Mouse (Mus musculus) embryonic facial prominence, embryonic 11.5 days (tissue): ENCODE data around the gene Ssxb2. TPM values are rescaled to one million over a fixed set of nuclear protein-coding genes. Genes with fewer than 3 reads are reported as not detected.
"Not testable (repeated sequence)": the region's sequence is repeated elsewhere in the genome, so short reads cannot be mapped to it uniquely, and the experiment has no call there.

Source experiments
- ATAC-seq: fragments of 200-750 bp; cut with Nextera tagmentation; replicated peaks from 2 replicates; pipeline ENCODE4 v1.8.0; 2017; ENCODE audit warnings: low read depth; ENCODE audit not compliant: insufficient number of reproducible peaks, low FRiP score, low TSS enrichment
- DNase-seq: peaks from one replicate; pipeline ENCODE4 v3.0.0-alpha.2; 2015; ENCODE audit warnings: low spot score
- H3K27ac ChIP-seq: fragments of 300-500 bp; sonication (generic); replicated peaks from 2 replicates; pipeline ENCODE4 v1.5.1; 2014; ENCODE audit warnings: mild to moderate bottlenecking, low read depth, low read length, control low read depth
- H3K27me3 ChIP-seq: fragments of 300-500 bp; sonication (generic); 2 replicates; pipeline ENCODE4 v1.6.1; 2014; ENCODE audit warnings: mild to moderate bottlenecking, low read length, moderate library complexity, mixed read lengths; ENCODE audit not compliant: control insufficient read depth, insufficient read depth
- H3K36me3 ChIP-seq: fragments of 300-500 bp; sonication (generic); replicated peaks from 2 replicates; pipeline ENCODE4 v1.6.1; 2014; ENCODE audit warnings: low read depth, mild to moderate bottlenecking, low read length, moderate library complexity, mixed read lengths; ENCODE audit not compliant: control insufficient read depth, insufficient read depth
- H3K4me1 ChIP-seq: fragments of 300-500 bp; sonication (generic); 2 replicates; pipeline ENCODE4 v1.6.1; 2014; ENCODE audit warnings: low read length, mixed read lengths; ENCODE audit not compliant: control insufficient read depth, insufficient read depth
- H3K4me2 ChIP-seq: fragments of 300-500 bp; sonication (generic); 2 replicates; pipeline ENCODE4 v1.6.1; 2014; ENCODE audit warnings: low read depth, mild to moderate bottlenecking, control low read depth, low read length, moderate library complexity
- H3K4me3 ChIP-seq: fragments of 300-500 bp; sonication (generic); 2 replicates; pipeline ENCODE4 v1.5.1; 2014; ENCODE audit warnings: low read depth, low read length, control low read depth
- H3K9ac ChIP-seq: fragments of 300-500 bp; sonication (generic); replicated peaks from 2 replicates; pipeline ENCODE4 v1.6.1; 2014; ENCODE audit warnings: mild to moderate bottlenecking, control low read depth, low read length
- H3K9me3 ChIP-seq: fragments of 300-500 bp; sonication (generic); replicated peaks from 2 replicates; pipeline ENCODE4 v1.6.1; 2016; ENCODE audit warnings: mild to moderate bottlenecking, low read length, inconsistent platforms, mixed read lengths; ENCODE audit not compliant: control insufficient read depth
- WGBS: fragments of 180-500 bp; shearing (Covaris S2); extraction: QIAGEN DNeasy Blood & Tissue Kit; methylation state at CpG from one replicate; pipeline ENCODE4 v1.1.7; 2014; 5-methylcytosine and 5-hydroxymethylcytosine counted together
- polyA plus RNA-seq: library from polyadenylated mRNA; unstranded; fragments of >200 nt; fragmentation: Nextera tagmentation; extraction: Ambion mirVana; gene quantifications from 2 replicates; pipeline ENCODE4 v1.2.1, GENCODE M21; 2014

Ssxb2 gene
- polyA plus RNA-seq: not detected in 2 replicates

- not testable (repeated sequence) for DNase-seq, H3K27me3 ChIP-seq, H3K4me2 ChIP-seq, ATAC-seq, H3K9ac ChIP-seq, H3K4me1 ChIP-seq, H3K36me3 ChIP-seq, H3K27ac ChIP-seq, H3K4me3 ChIP-seq, H3K9me3 ChIP-seq
- WGBS: 84% methylated on average over 2 of the region's 2 CpGs
Observed at GRCm38 (mm10) chrX:8461626-8462025, at the start of gene Ssxb2. Ssxb2 (minus strand) TSS chrX:8461726.

- not testable (repeated sequence) for ATAC-seq
Observed at GRCm38 (mm10) chrX:8413005-8413404, 48.5 kb downstream of the Ssxb2 start, which contains the start of gene Ssxb1. Ssxb1 (plus strand) TSS chrX:8413305.

More at GRCm38 (mm10) chrX:8413005-8413404, 48.5 kb downstream of the Ssxb2 start, which contains the start of gene Ssxb1:
- not testable (repeated sequence) for H3K4me2 ChIP-seq, H3K27me3 ChIP-seq, H3K4me1 ChIP-seq, H3K9me3 ChIP-seq, H3K4me3 ChIP-seq, H3K27ac ChIP-seq, H3K9ac ChIP-seq, H3K36me3 ChIP-seq, DNase-seq
- WGBS: 20% methylated on average over 1 of the region's 1 CpGs

Other genes with a start within 250 kb of the Ssxb2 start
- 46.2 and 49.1 TPM in 2 replicates for gene Ftsj1, start 209.3 kb downstream of the Ssxb2 start, polyA plus RNA-seq
- 3.9 and 4.8 TPM in 2 replicates for gene Slc38a5, start 190.6 kb downstream of the Ssxb2 start, polyA plus RNA-seq
- gene Ssxb10, start 134.3 kb downstream of the Ssxb2 start, polyA plus RNA-seq: not detected in 2 replicates
- gene Ssxb9, start 94.7 kb downstream of the Ssxb2 start, polyA plus RNA-seq: not detected in 2 replicates
- not detected in 2 replicates for gene Ssxb1, start 48.4 kb downstream of the Ssxb2 start, polyA plus RNA-seq
- not detected in 2 replicates for gene Gm14459, start 63.2 kb upstream of the Ssxb2 start, polyA plus RNA-seq
- gene Ssxb6, start 86.5 kb upstream of the Ssxb2 start, polyA plus RNA-seq: not detected in 2 replicates
- gene Ssxb3, start 130.1 kb upstream of the Ssxb2 start, polyA plus RNA-seq: not detected in 2 replicates
- gene Ssxb8, start 229.1 kb upstream of the Ssxb2 start, polyA plus RNA-seq: not detected in 2 replicates